Mouse (Mus musculus): ENCODE data around the gene Cfl2.

DNA sequence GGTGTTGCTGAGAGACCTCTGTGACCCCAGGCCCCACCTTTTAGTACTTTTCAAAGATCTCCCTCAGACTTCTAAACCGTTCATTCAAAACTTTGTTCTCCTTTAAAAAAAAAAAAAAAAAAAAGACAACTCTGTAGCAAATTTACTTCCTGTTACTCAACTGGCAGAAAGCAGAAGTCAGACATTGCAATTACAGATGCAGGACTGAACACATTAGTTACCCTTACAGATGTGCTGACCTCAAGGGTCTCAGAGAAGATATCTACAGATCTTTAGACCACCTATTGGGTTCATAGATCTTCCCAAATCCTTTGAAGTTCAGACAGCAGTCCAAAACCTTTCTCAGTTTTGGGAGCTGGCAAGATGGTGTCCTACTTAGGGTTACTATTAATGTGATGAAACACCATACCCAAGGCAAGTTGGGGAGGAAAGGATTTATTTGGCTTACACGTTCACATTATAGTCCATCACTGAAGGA is 42.0 kb downstream of the Cfl2 start:
- no peak for TF ChIP-seq CTCF (IDR thresholded peaks at IDR 0.05; ENCODE audit: borderline replicate concordance, insufficient read depth, low read depth, low read length)
- TF ChIP-seq POLR2A (IDR thresholded peaks at IDR 0.05; ENCODE audit: borderline replicate concordance, insufficient read depth, low read length), result no peak

Measured in cerebellum, adult 2 months (tissue).